Mouse (Mus musculus) erythroblast, embryonic 14.5 days (primary cell): ENCODE results near the gene Gusb.

ENCODE experiments used
- GATA1 ChIP-seq: IDR thresholded peaks from 2 replicates; pipeline ENCODE4 v1.6.1; 2012; ENCODE audit warnings: low read length, inconsistent platforms, mixed read lengths
- TAL1 ChIP-seq: IDR thresholded peaks from 3 replicates; pipeline ENCODE4 v1.6.1; 2012; ENCODE audit warnings: low read length, inconsistent platforms, mixed read lengths

GRCm38 (mm10) chr5:130043741-130044140 is 40.9 kb upstream of the Gusb start:
- TF ChIP-seq GATA1 (no peak), TAL1 (no peak)
